Mouse (Mus musculus): ENCODE measurements around the gene Gm9817. TPM values are rescaled to one million over a fixed set of nuclear protein-coding genes. Genes with fewer than 3 reads are reported as not detected.

Gm9817 gene
- total RNA-seq, 2 experiments from 2014 or later, result 0.19 TPM; not detected in 1

GRCm38 (mm10) chr13:45088796-45089221 lies 10.3 kb downstream of the Gm9817 start:
- no peak for DNase-seq (ENCODE audit: low spot score in 2 of 2)

- no peak for DNase-seq (ENCODE audit: low spot score in 2 of 2)
These were observed 11.4 kb downstream of the Gm9817 start for GRCm38 (mm10) chr13:45089846-45090245.

- no peak for DNase-seq (ENCODE audit: low spot score in 2 of 2)
These were observed 14.3 kb downstream of the Gm9817 start for GRCm38 (mm10) chr13:45092816-45093215.

- no peak for DNase-seq (ENCODE audit: low spot score in 2 of 2)
These were observed 16.5 kb downstream of the Gm9817 start for GRCm38 (mm10) chr13:45095028-45095427.

- no peak for DNase-seq (ENCODE audit: low spot score in 2 of 2)
These were observed 21.2 kb downstream of the Gm9817 start for GRCm38 (mm10) chr13:45099582-45100229.

- no peak for DNase-seq (ENCODE audit: low spot score in 2 of 2)
These were observed 28.0 kb downstream of the Gm9817 start for GRCm38 (mm10) chr13:45106480-45106879.

GRCm38 (mm10) chr13:45108851-45109390 lies 30.4 kb downstream of the Gm9817 start:
- no peak for DNase-seq (ENCODE audit: low spot score in 2 of 2)

- DNase-seq (ENCODE audit: low spot score in 2 of 2), result no peak
These were observed 39.9 kb downstream of the Gm9817 start for GRCm38 (mm10) chr13:45118375-45118774.

- no peak for DNase-seq (ENCODE audit: low spot score in 2 of 2)
These were observed 40.3 kb downstream of the Gm9817 start for GRCm38 (mm10) chr13:45118822-45119221.

Other genes starting within 250 kb of the Gm9817 start
- gene Dtnbp1, start 76.5 kb upstream of the Gm9817 start, total RNA-seq (2021), result 10 to 100 TPM; 52.0 to 98.8 TPM

Measured in adrenal gland, adult 18-20 months (tissue).